Mouse (Mus musculus): ENCODE measurements around the gene Sugp2.

- TF ChIP-seq POLR2A (IDR thresholded peaks at IDR 0.05; ENCODE audit: extremely low read depth, insufficient read depth, low read length) (no peak), CTCF (IDR thresholded peaks at IDR 0.05; ENCODE audit: low read depth, low read length) (peak; percentile 51)
Measured at GRCm38 (mm10) chr8:70240642-70241041, 6.6 kb downstream of the Sugp2 start.
